Mouse (Mus musculus) cortical plate, adult 2 months (tissue): ENCODE measurements at regions not wholly inside any gene's neighbourhood (a gene's known extent, or its start where the extent isn't known, plus 50 kb on each side); places are given as distances from the start of the nearest gene placed in this dataset.

Experiments used
- CTCF ChIP-seq: fragments of 200-500 bp; IDR thresholded peaks from 2 replicates; pipeline ENCODE4 v1.5.1; 2011; ENCODE audit warnings: mild to moderate bottlenecking, control low read depth, low read length; ENCODE audit not compliant: insufficient read depth; ENCODE audit errors: extremely low read depth
- POLR2A ChIP-seq: fragments of 200-500 bp; IDR thresholded peaks from 2 replicates; pipeline ENCODE4 v1.6.1; 2011; ENCODE audit warnings: mild to moderate bottlenecking, low read length, control low read depth; ENCODE audit not compliant: insufficient read depth; ENCODE audit errors: extremely low read depth

DNA sequence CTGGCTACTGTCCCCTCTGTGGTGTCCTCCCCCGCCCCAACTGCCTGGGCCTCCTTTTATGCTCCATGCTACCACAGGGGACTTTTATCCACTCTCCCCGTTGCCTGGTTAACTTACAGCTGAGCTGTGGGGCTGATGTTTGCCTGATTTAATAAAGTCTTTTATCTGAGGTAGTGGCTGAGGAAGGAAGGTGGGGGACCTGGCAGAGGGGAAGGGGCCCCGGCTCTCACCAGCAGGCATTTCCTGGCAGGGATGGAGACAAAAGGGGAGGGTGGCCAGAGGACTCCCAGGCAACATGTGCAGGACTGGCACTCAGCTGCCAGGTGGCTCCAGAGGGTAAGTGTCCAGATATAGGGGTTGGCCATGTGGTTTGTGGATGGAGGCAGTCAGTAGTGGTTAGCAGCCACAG lies 51.4 kb upstream of the Olig2 start:
- TF ChIP-seq CTCF: no peak
- TF ChIP-seq POLR2A: no peak
